Mouse (Mus musculus): ENCODE results near the gene Lurap1. TPM values are rescaled to one million over a fixed set of nuclear protein-coding genes. Genes with fewer than 3 reads are reported as not detected.
A peak's percentile ranks its signal among the peaks of the same experiment; 100 is the strongest.

Lurap1 gene
- total RNA-seq (2021), result 10 to 100 TPM; 23.5 to 29.6 TPM
- long read RNA-seq, full-length matches to known transcripts, result 10 of 14 reads
- long read RNA-seq, partial matches to known transcripts, result 0 of 14 reads
- long read RNA-seq, other reads (novel, unspliced or antisense), result 4 of 14 reads

DNA sequence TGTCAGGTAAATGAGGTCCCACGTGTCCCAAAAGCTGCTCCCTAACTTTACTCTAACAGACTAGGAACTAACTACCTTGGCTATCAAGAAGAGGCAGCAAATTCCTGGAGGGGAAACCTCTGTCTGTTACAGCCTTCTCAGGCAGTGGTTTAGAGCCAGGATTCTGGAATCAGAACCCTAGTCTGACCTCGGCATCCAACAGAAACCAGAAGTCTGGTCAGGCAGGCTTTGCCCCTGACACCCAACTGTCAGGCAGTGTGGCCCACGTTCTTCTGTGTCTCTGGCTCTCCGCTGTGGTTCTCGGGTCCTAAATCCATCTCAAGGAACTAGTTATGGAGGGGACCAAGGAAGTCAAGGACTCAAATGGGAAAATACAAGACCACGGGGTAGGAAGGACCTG lies at the start of gene Lurap1:
Lurap1 (minus strand) TSS at position 101 of the 400 bp plus-strand sequence.
- DNase-seq (ENCODE audit: low spot score in 2 of 2), result no peak

DNA sequence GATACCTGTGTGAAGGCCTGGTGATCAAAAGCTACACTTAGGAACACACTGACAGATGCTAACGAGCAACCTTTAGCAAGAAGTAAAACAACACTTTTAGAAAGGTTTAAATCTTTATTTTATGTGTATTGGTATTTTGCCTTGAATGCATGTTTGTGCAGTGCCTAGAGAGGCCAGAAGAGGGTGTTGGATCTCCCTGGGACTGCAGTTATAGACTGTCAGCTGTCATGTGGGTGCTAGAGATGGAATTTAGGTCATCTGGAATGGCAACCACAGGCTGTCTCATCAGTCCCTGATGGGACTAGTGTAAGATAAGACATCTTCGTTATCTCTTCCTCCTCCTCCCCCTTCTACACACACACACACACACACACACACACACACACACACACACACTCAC lies 47.3 kb upstream of the Lurap1 start:
- DNase-seq (ENCODE audit: low spot score in 2 of 2), result no peak

DNA sequence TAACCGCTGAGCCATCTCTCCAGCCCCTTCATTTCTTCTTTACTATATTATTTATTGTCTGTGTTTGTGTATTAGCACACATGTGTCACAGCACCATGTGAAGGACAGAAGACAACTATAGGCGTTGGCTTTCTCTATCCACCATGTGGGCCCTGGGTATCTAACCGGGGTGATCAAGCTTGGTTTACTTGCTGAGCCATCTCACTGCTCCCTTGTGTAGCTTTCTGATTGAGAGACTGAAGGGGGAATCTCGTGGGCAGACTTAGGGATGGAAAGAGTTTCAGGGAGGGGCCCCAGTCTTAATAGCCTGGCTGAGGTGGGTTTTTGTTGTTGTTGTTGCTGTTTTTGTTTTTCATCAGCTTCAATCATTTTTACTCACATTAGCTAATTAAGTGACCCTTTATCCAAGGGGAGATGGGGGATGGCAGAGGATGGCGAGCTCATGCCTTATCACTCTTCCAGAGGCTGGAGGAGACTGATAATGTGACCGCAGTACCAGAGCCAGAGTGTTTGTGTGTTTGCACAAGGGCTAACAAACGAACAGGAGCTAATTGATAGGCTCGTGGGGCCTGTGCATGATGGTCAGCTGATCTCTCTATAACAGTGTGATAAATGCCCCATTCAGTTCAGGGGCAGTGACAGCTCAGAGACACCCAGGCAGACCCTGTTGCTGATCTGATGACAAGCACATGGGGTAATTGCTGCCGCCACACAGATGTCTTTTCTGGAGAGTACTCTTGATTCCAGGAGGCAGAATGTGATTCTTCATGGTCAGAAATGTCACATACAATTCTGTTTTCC lies 42.6 kb upstream of the Lurap1 start:
- no peak for DNase-seq (ENCODE audit: low spot score in 2 of 2)

DNA sequence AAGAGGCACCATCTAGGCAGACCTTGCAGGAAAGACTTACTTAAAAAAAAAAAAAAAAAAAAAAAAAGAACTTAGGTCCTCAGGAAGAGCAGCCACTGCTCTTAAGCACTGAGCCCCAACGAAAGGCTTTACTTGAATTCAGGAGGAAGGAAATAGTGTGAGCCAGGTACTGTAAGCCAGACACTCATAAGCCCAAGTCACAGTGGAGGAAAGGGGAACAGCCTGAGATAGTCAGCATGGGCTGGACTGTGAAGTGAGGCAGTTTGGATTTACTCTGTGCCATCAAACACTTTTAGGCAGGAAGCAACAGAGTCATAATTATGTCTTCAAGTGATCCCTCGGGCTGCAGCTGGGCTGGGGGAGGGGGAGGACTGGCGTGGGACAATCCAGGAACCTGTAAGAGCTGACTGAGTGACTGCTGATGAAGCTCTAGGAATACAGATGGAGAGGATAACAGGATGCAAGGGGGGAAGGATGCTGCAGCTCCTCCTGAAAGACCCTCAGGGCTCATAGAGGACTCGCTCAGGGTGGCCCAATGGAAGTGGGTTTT lies 41.2 kb upstream of the Lurap1 start:
- no peak for DNase-seq (ENCODE audit: low spot score in 2 of 2)

DNA sequence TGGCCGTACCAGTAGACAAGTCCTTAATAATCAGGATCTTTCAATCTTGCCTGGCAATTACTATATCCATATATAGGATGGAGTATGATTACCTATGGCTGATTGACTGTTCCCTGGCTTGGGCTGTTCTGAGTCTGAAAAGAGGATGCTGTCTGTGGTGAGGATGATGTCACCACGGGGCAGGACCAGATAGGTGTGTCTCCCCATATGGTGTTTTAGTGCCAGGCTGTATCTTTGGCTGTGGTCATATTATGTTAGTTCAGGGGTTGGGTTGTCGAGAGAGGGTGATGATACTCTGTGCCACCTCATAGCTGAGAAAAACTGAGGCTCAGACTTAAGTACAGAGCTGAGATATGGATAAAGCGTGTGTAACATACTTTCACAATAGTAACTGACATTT lies 33.9 kb upstream of the Lurap1 start:
- DNase-seq (ENCODE audit: low spot score in 2 of 2), result no peak

DNA sequence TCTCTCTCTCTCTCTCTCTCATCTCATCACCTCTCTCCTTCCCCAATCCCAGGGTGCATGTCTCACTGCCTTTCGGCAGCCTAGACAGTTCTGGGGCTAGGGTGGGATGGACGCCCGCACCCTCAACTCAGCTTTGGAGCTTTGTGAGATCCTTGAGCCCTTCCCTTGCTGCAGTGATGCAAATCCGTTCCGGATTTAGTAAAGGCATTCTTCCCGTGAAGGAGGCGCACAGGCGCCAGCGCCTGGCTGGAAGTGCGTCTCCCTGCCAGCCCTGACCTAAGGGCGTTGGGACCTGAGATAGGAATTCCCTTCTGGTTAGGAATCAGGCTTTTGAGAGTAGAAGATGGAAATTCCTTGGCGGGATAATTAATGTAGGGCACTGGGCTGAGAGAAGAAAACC lies 31.6 kb upstream of the Lurap1 start:
- no peak for DNase-seq (ENCODE audit: low spot score in 2 of 2)

DNA sequence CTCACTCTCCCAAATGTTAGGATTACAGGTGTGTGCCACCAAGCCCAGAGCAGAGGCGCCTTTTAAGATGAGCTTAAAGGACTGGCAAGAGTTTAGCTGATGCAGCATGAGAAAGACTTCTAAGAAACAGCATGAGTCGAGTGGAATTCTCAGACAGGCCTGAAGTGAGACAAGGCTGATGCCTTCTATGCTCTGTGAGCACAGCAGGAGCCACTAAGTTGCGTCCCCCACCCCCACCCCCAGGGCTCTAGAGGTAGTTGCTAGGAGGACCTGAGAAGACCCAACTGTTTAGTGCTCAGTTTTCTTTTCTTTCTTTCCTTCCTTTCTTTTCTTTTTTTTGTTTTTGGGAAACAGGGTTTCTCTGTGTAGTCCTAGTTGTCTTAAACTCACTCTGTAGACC lies 30.9 kb upstream of the Lurap1 start:
- no peak for DNase-seq (ENCODE audit: low spot score in 2 of 2)

DNA sequence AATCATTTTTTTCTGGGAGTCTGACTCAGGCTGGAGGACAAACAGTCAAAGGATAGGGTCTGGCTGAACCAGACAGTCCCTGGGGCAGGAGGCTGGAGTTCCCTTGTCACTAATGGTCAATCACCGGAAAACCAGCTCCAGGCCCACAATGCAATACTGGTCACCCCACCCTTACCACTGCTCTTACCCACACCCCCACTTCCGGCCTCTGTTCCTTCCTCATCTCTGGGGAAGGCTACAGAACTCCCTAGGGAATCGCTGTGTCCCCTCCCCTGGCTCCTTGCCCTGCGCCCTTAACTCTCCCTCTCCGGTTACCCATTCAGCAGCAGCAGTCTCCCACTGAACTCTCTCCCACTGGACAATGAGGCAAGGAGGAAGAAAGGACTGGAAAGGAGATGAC lies 26.0 kb upstream of the Lurap1 start:
- DNase-seq (ENCODE audit: low spot score in 2 of 2), result peak; percentile 54 to 58

DNA sequence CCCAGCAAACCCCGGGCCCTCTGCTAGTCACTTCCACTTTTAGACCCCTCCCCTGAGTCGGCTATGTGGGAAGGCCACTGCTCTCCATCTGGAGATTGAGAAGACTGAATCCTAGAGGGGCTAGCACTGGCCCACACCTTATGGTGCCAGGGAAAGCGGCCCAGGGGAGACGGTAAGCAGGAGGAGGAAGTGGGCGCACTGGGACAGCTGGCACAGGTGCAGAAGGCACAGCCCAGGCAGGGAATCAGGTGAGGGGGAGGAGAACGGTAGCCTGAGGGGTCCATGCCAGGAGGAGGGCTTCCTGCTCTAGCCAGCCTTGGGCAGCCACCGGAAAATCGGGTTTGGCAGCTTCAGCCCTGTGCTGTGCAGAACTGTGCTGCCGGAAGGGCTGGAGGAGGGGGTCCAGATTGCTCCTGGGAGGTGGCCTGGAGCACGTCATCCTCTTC lies 25.4 kb upstream of the Lurap1 start:
- DNase-seq (ENCODE audit: low spot score in 2 of 2), result peak; percentile 75 to 81

DNA sequence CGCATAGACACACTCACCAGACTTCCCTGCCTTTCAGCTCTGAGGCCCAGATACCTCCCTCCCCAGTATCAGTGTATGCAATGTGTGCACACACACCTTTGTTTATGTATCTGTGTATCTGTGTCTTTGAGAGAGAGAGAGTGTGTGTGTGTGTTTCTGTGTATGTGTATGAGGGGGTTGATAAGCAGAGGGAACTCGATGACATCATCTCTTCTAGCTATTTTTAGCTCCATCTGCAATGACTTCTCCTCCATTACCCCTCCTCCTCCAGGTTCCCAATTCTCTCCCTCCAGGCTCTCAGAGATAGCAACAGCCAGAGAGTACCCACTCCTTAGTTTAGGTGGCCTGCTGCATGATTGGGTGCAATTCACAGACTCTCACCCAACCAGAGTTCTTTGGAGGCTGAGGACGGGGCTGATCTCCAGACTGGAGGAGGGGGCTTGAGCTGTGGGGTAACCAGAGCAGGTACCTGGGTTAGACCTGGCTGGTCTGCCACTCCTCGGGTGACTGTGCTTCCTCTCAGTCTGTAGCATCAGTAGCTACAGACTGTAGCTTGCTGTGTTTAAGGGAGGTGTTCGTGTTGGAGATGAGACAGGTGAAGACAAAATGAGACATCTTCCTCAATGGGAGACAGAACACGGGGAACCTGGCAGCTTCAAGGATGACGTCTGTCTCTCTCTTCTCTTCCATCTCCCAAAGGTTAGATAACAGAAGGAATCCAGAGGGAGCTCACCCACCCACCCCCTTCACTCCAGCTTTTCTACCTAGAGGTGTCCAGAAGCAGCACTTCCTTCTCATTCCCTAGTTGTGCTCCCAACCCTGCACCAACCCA lies 24.8 kb upstream of the Lurap1 start:
- DNase-seq (ENCODE audit: low spot score in 2 of 2), result no peak

DNA sequence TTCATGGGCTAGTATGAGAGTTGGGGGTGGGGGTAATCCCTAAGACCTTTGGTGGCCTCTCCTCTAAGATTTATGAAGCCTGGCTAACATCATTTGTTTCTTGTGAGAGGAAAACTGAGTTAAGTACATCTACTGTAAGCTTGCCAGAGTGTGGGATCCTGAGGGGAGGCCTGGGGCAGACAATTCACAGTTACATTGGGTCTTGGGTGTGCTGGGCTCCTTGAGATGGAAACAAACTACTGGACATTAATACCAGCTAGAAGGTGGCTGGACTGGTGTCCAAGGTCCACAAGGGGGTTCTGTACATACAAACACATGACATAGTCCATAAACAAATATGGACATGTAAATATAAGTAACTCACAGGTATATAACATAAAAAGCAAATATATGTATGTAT lies 24.0 kb upstream of the Lurap1 start:
- no peak for DNase-seq (ENCODE audit: low spot score in 2 of 2)

DNA sequence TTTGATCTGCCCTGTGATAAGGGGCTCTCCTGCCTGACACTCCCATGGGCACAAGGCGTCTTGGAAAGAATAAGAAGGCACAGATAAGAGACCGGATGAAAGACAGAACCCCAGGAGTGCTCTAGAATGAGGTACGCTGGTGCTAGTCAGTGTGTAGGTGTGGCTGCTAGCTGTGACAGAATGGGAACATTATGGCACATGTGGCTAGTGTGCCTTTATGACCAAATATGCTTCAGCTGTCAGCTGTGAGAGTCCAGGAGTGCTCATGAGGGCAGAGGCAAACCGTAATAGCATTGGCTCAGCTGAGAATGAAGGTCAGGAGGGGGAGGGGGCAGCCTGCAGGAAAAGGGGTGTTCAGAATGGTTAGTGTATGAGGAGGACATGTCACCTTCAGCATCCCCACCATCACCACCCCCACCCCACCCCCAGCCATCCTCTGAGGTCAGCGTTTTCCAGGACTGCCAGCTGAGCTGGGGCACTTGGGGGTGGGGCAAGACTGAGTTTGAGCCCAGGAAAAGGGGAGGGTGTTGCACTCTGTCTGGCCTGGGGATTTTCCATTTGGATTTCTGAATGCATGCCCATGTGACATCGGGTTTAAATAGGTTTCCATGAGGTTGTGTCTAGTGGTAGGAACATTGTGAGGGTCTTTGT lies 23.5 kb upstream of the Lurap1 start:
- DNase-seq (ENCODE audit: low spot score in 2 of 2), result no peak

DNA sequence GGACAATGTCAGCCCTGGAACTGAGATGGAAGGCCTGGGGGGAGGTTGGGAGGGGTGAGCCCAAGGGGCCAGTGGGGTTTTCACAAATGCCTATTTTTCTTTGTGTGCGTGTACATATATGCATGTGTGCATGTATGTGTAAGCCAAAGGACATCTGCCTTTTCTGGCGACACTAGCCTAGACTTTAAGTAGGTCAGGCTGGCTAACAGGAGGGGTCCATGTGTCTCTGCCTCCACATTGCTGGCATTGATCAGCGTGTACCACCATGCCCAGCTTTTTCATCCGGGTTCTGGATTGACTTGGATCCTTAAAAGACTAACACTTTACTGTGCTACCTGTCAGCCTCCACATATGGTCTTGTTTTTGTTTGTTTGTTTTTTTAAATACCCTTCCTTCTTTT lies 22.6 kb upstream of the Lurap1 start:
- DNase-seq (ENCODE audit: low spot score in 2 of 2), result no peak

DNA sequence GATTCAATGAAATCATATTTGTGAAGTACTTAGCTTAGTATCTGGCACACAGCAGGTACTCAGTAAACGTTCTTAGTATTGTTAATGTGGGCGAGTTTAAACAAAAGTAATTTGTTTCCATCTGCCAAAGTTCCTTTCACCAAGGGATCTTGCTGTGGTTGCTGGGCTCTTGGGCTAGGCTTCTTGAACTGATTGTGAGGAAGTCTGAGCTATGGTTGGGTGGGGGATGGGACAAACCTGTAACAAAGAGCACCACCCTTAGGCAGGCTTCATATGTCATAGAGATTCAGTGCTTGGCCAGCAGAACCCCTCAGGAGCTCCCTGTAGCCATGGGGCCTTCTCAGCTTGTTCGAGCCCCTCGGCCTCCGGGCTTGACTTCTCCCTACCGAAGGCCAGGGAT lies 21.9 kb upstream of the Lurap1 start, which contains the start of the genes 1700042G07Rik and Gm49337:
1700042G07Rik (plus strand) TSS at position 301 of the 400 bp plus-strand sequence.
Gm49337 (plus strand) TSS at position 313 of the 400 bp plus-strand sequence.
- no peak for DNase-seq (ENCODE audit: low spot score in 2 of 2)

DNA sequence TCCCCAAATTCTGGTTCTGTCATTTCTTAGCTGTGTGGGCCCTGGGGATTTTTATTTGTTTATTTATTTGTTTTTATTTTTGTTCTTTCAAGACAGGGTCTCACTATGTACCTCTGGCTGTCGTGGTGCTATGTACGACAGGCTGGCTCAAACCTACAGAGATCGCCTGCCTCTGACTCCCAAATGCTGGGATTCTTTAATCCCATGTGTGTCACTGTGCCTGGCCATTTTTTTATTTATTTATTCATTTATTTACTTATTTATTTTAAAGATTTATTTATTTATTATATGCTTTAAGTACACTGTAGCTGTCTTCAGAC lies 18.2 kb upstream of the Lurap1 start:
- DNase-seq (ENCODE audit: low spot score in 2 of 2), result no peak

DNA sequence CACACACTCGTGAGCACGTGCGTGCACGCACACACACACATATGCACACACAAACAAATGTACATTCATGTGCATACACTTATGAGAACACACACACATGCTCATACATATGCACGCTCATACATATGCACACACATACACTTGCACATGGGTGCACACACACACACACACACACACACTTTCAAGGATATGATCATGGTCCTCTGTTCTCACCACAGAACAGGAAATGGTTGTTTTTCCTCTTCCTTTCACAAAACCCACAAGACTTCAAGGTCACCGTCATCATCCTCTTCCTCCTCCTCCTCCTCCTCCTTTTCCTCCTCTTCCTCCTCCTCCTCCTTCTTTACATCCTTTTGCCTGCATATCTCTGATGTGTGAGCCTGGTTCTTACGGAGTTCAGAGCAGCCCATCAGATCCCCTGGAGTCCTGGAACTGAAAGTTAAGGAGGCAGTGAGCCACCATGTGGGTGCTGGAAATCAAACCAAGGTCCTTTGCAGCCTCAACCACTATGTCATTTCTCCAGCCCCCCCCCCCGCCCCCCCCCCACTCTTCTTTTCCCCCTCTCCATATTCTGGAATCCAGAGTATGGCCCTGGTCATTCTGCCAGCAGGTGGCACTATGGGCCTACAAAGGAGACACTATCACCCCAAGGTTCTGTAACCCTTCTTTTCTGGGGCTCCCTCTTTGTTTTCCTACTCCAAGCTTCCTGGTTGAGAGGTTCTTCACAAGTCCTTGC lies 17.6 kb upstream of the Lurap1 start:
- DNase-seq (ENCODE audit: low spot score in 2 of 2), result peak; percentile 85 to 87

DNA sequence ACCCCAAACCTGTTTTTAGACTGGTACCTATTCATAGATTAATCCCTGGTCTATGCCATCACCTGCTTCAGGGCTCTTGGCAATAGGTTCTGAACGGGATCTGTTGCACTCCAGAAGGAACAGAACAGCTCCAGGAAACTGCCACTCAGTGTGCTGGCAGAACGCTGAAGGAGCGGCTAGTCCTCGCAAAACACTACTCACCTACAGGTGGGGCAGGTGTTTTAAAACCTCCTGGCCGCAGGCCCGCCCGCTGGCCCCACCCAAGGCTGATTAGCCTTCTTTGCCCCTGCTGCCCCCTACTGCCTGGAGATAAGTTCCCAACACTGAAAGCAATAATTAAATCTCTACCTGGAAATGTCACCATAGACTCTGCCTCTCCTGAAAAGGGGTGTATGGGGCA lies 16.3 kb upstream of the Lurap1 start, which contains the start of gene Tspan1:
Tspan1 (minus strand) TSS at position 198 of the 400 bp plus-strand sequence.
- DNase-seq (ENCODE audit: low spot score in 2 of 2), result no peak

DNA sequence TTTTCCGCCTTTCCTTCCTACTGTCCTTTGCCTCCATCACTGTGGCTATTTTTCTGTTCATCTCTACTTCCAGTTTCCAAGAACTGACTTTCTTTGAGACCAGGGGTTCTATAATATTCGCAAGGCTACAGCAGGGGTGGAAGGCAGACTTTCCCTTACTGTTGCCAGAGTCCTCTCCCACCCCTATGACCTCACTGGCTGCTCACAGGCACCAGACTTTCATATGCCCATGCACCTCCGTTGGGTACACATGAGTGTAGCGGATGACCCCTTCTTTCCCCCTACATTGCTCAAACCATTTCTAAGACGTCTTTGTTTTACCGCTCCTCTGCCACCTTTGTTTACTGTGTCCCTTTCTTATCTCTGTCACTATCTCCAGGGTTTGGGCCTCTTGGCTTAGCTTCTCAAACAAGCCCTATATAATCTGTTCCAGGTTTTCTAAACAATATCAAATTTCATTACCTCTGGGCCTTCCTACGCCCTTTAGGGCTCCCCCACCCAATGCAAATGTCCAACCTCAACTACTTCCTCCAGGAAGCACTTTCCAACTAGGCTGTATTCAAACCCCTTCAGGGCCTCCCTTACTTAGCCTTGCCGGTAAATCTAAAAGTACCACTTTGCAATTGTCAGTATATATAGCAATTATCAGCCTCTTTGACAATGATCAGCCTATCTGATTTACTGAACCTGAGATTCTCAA lies 14.7 kb upstream of the Lurap1 start:
- DNase-seq (ENCODE audit: low spot score in 2 of 2), result no peak

DNA sequence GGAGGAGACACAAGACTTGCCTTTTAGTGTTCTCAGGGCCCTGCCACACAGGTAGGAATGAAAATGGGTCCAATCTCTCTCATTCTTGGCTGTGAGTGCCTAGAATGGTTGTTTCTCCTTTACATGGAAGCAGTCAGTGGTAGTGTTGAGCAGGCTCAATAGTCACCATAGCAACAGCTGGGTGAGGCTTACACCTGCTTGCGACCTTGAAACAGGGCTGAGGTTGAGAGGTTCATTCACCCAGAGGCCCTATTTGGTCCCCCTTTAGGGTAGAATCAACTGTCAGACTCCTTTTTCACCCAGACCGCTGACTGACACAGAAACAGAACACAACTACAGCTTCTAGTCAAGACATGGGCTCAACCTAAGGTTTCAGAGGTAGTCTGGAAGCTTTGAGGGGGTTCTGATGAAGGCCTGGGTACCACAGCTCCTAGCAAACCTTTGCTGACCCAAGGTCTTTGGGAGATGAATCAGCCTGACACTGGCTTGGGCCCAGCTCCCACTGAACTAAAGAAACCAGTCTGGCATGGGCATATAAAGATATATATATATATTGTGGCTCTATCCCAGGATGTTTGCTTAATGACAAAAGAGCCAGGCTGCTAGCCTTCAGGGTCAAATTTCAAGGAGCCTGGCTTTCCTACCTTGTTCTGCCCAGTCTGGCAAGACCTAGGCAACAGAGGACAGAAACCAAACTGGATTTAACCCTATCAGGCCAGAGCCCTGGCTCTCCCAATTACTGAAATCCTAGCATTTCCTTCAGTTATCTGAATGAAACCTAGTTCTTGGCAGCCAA lies 13.8 kb upstream of the Lurap1 start:
- DNase-seq (ENCODE audit: low spot score in 2 of 2), result no peak
